Mouse (Mus musculus) liver, embryonic 11.5 days (tissue): ENCODE data around the gene Ube2d3. TPM values are rescaled to one million over a fixed set of nuclear protein-coding genes. Genes with fewer than 3 reads are reported as not detected.

Source experiments
- ATAC-seq: fragments of 200-750 bp; cut with Nextera tagmentation; replicated peaks from 2 replicates; pipeline ENCODE4 v1.8.0; 2017; ENCODE audit warnings: moderate number of reproducible peaks, mild to moderate bottlenecking, moderate TSS enrichment, moderate library complexity; ENCODE audit not compliant: low FRiP score
- DNase-seq: peaks from one replicate; pipeline ENCODE4 v3.0.0-alpha.2; 2017; ENCODE audit warnings: low spot score
- H3K27ac ChIP-seq: fragments of 300-500 bp; sonication (generic); 2 replicates; pipeline ENCODE4 v1.5.1; 2014; ENCODE audit warnings: mild to moderate bottlenecking, low read depth, low read length, control low read depth
- H3K27me3 ChIP-seq: fragments of 300-500 bp; sonication (generic); replicated peaks from 2 replicates; pipeline ENCODE4 v1.6.1; 2014; ENCODE audit warnings: low read length, mixed read lengths; ENCODE audit not compliant: control insufficient read depth, insufficient read depth
- H3K36me3 ChIP-seq: fragments of 300-500 bp; sonication (generic); 2 replicates; pipeline ENCODE4 v1.6.1; 2014; ENCODE audit warnings: mild to moderate bottlenecking, low read length, moderate library complexity, mixed read lengths; ENCODE audit not compliant: control insufficient read depth, insufficient read depth
- H3K4me1 ChIP-seq: fragments of 300-500 bp; sonication (generic); replicated peaks from 2 replicates; pipeline ENCODE4 v1.6.1; 2014; ENCODE audit warnings: low read length, mixed read lengths; ENCODE audit not compliant: control insufficient read depth, insufficient read depth
- H3K4me2 ChIP-seq: fragments of 300-500 bp; sonication (generic); 2 replicates; pipeline ENCODE4 v1.6.1; 2014; ENCODE audit warnings: mild to moderate bottlenecking, control low read depth, moderate library complexity
- H3K4me3 ChIP-seq: fragments of 300-500 bp; sonication (generic); 2 replicates; pipeline ENCODE4 v1.5.1; 2014; ENCODE audit warnings: low read depth, low read length, control low read depth
- H3K9ac ChIP-seq: fragments of 300-500 bp; sonication (generic); 2 replicates; pipeline ENCODE4 v1.6.1; 2014; ENCODE audit warnings: low read depth, low read length, control low read depth
- H3K9me3 ChIP-seq: fragments of 300-500 bp; sonication (generic); 2 replicates; pipeline ENCODE4 v1.6.1; 2016; ENCODE audit warnings: low read length, inconsistent platforms, mixed read lengths; ENCODE audit not compliant: control insufficient read depth
- WGBS: fragments of 180-500 bp; shearing (Covaris S2); extraction: QIAGEN DNeasy Blood & Tissue Kit; methylation state at CpG from one replicate; pipeline ENCODE4 v1.1.7; 2014; 5-methylcytosine and 5-hydroxymethylcytosine counted together
- polyA plus RNA-seq: library from polyadenylated mRNA; unstranded; fragments of >200 nt; fragmentation: Nextera tagmentation; extraction: Ambion mirVana; gene quantifications from 2 replicates; pipeline ENCODE4 v1.2.1, GENCODE M21; 2014

The Ube2d3 gene
- polyA plus RNA-seq, 1 experiment from 2014 or later = 502 TPM

DNA sequence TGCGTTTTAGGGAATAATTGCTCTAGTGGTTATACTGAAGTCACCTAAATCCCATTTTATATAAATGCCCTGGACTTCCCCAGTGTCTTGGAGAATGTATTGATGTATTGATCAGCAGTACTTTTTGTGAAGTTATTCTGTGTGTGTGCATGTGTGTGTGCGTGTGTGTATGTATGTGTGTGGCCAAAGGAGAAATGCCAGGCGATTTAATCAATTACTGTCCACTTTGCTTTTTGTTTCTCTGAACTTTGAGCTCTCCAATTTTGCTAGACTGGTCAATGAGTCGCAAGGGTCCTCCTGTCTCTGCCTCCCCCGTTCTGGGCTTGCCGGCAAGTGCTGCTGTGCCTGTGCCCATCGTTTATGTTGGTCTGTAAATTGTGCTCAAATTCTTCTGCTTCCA lies 69.6 kb downstream of the Ube2d3 start:
- Histone ChIP-seq H3K4me3 (no peak overlapping the region), H3K4me2 (no peak overlapping the region), H3K27ac (no peak overlapping the region), H3K4me1 (no peaks in the 10 kb centered on the region), H3K36me3 (no peaks in the 10 kb centered on the region), H3K9ac (no peak overlapping the region), H3K9me3 (no peaks in the 10 kb centered on the region), H3K27me3 (no peaks in the 10 kb centered on the region)
- DNase-seq = no peak
- no peak for ATAC-seq
- 85% methylated on average over 7 of the region's 7 CpGs for WGBS

GRCm38 (mm10) chr3:135508191-135508590 lies 70.2 kb downstream of the Ube2d3 start:
- DNase-seq = no peak
- no peak overlapping the region for H3K9ac ChIP-seq
- H3K4me2 ChIP-seq = no peak overlapping the region
- no peak overlapping the region for H3K4me3 ChIP-seq
- no peaks in the 10 kb centered on the region for H3K36me3 ChIP-seq
- no peaks in the 10 kb centered on the region for H3K27me3 ChIP-seq
- no peak for ATAC-seq
- no peaks in the 10 kb centered on the region for H3K9me3 ChIP-seq
- WGBS = 84% methylated on average over 1 of the region's 1 CpGs
- H3K4me1 ChIP-seq = no peaks in the 10 kb centered on the region
- no peak overlapping the region for H3K27ac ChIP-seq

GRCm38 (mm10) chr3:135510372-135510771 lies 72.4 kb downstream of the Ube2d3 start:
- Histone ChIP-seq H3K9ac (no peak overlapping the region), H3K9me3 (no peaks in the 10 kb centered on the region), H3K4me3 (no peak overlapping the region), H3K4me2 (no peak overlapping the region), H3K36me3 (no peaks in the 10 kb centered on the region), H3K4me1 (no peaks in the 10 kb centered on the region; the same call in 1 of the 2 replicates), H3K27ac (no peak overlapping the region), H3K27me3 (no peaks in the 10 kb centered on the region)
- no peak for ATAC-seq
- no peak for DNase-seq
- 83% methylated on average over 3 of the region's 3 CpGs for WGBS

DNA sequence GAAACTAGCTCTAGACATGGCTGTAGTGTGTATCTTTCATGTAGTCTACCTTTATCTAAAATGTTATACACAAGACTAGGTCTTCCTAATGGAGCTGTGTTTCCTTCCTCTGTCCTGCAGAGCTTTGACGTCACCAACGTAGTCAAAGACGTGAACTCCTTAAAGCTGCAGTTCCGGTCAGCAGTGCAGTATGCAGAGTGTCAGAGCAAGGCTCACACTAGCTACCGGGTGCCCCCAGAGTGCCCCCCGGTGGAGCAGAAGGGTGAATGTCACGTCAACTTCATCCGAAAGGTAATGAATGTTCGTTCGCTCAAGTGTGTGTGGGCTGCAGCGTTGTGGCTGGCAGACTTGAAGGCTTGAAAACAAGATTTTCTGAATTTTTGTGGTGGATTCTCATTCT lies 73.7 kb downstream of the Ube2d3 start:
- Histone ChIP-seq H3K4me3 (no peak overlapping the region), H3K4me1 (peaks cover 1% of the 10 kb centered on the region), H3K27ac (no peak overlapping the region), H3K4me2 (no peak overlapping the region), H3K9ac (no peak overlapping the region), H3K27me3 (no peaks in the 10 kb centered on the region), H3K9me3 (no peaks in the 10 kb centered on the region), H3K36me3 (no peaks in the 10 kb centered on the region)
- ATAC-seq = no peak
- DNase-seq = no peak
- 55% methylated on average over 11 of the region's 11 CpGs for WGBS

DNA sequence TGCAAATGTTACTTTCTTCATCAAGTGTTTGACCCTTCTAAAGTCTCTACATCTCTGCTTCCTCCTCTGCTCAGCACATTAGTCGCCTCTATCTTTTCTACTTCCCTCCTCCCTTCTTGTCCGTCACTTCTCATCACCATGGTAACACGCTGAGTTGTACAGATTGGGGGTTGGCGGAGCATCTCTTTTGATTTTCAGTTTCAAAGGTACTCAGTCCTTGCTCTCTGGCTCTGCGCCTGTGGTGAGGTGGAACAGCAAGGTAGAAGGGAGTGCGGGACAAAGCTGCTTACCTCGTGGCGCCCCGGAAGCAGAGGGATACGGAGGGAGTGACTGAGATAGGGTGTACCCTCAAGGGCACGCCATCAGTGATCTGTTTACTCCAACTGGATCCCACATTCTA lies 75.3 kb downstream of the Ube2d3 start:
- no peaks in the 10 kb centered on the region for H3K36me3 ChIP-seq
- no peak overlapping the region for H3K27ac ChIP-seq
- no peak overlapping the region for H3K4me3 ChIP-seq
- no peaks in the 10 kb centered on the region for H3K27me3 ChIP-seq
- 57% methylated on average over 11 of the region's 11 CpGs for whole genome bisulfite sequencing
- peaks cover 8% of the 10 kb centered on the region for H3K4me1 ChIP-seq
- H3K9me3 ChIP-seq = no peaks in the 10 kb centered on the region
- DNase-seq (no peak), ATAC-seq (no peak)
- no peak overlapping the region for H3K9ac ChIP-seq
- H3K4me2 ChIP-seq = no peak overlapping the region

- Histone ChIP-seq H3K27ac (no peak overlapping the region), H3K27me3 (no peaks in the 10 kb centered on the region), H3K4me2 (no peak overlapping the region), H3K4me1 (peaks cover 8% of the 10 kb centered on the region), H3K9ac (no peak overlapping the region), H3K36me3 (no peaks in the 10 kb centered on the region), H3K9me3 (no peaks in the 10 kb centered on the region), H3K4me3 (no peak overlapping the region)
- WGBS = 74% methylated on average over 14 of the region's 14 CpGs
- no peak for ATAC-seq
- DNase-seq = no peak
Measured at GRCm38 (mm10) chr3:135513800-135514425, 76.0 kb downstream of the Ube2d3 start.

DNA sequence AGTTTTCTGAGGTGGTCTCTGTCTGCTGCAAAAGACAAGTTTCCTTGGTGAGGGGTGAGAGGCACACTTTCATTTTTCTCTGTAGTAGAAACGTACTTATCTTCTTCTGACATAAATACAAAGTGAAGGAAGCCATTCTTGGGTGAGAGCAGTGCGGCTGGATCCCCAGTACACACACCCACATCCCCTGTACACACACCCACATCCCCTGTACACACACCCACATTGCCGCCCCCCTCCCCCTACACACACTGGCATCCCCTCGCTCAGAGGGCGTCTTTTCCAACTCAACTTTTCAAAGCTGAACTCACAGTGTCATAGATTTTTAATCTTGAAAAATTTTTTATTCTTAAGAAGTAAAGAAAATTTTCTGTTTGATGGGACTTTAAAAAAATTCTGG lies 77.3 kb downstream of the Ube2d3 start:
- Histone ChIP-seq H3K4me3 (no peak overlapping the region), H3K9ac (no peak overlapping the region), H3K9me3 (no peaks in the 10 kb centered on the region), H3K4me1 (peaks cover 8% of the 10 kb centered on the region), H3K27ac (no peak overlapping the region), H3K36me3 (no peaks in the 10 kb centered on the region), H3K4me2 (no peak overlapping the region), H3K27me3 (no peaks in the 10 kb centered on the region)
- ATAC-seq (no peak), DNase-seq (no peak)
- WGBS = 58% methylated on average over 5 of the region's 5 CpGs

DNA sequence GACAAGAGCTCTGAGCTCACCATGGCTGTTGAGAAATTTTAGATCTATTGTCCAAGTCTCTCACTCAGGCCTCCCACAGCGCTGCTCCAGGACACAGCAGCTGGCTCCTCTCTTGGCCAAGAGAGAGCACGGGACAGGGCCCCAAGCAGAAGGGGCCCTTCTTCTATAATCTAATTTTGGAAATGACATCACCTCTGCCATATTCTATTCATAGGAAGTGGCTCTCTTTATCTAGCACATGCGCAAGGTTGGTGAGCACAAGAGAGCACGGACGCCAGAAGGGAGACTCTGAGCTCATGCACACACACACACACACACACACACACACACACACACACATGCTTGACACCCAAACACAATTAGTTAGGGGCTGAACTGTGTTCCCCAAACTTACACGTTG lies 78.9 kb downstream of the Ube2d3 start:
- H3K9me3 ChIP-seq = no peaks in the 10 kb centered on the region
- peaks cover 9% of the 10 kb centered on the region for H3K4me1 ChIP-seq
- DNase-seq (no peak), ATAC-seq (peak; percentile 81)
- WGBS = 29% methylated on average over 6 of the region's 6 CpGs
- H3K27ac ChIP-seq = no peak overlapping the region; the same call in 1 of the 2 replicates
- H3K4me3 ChIP-seq = no peak overlapping the region
- H3K9ac ChIP-seq = no peak overlapping the region
- H3K4me2 ChIP-seq = no peak overlapping the region
- H3K36me3 ChIP-seq = no peaks in the 10 kb centered on the region; the same call in 1 of the 2 replicates
- H3K27me3 ChIP-seq = no peaks in the 10 kb centered on the region
